Mouse (Mus musculus) intestine, postnatal 0 days (tissue): ENCODE data around the gene Atxn2. TPM values are rescaled to one million over a fixed set of nuclear protein-coding genes. Genes with fewer than 3 reads are reported as not detected.

Experiments used
- ATAC-seq: fragments of 200-750 bp; cut with Nextera tagmentation; 2 replicates; pipeline ENCODE4 v1.8.0; 2017; ENCODE audit warnings: mild to moderate bottlenecking, moderate TSS enrichment, moderate library complexity
- H3K27ac ChIP-seq: fragments of 300-500 bp; sonication (generic); 2 replicates; pipeline ENCODE4 v1.5.1; 2014; ENCODE audit warnings: mild to moderate bottlenecking, low read depth, low read length, moderate library complexity
- H3K27me3 ChIP-seq: fragments of 300-500 bp; sonication (generic); replicated peaks from 2 replicates; pipeline ENCODE4 v1.6.1; 2014; ENCODE audit warnings: low read length, mixed read lengths; ENCODE audit not compliant: control insufficient read depth, insufficient read depth
- H3K36me3 ChIP-seq: fragments of 300-500 bp; sonication (generic); 2 replicates; pipeline ENCODE4 v1.6.1; 2014; ENCODE audit warnings: mild to moderate bottlenecking, moderate library complexity; ENCODE audit not compliant: control insufficient read depth, insufficient read depth
- H3K4me1 ChIP-seq: fragments of 300-500 bp; sonication (generic); replicated peaks from 2 replicates; pipeline ENCODE4 v1.6.1; 2014; ENCODE audit warnings: antibody characterized with exemption, low read length, mixed read lengths; ENCODE audit not compliant: control insufficient read depth, insufficient read depth
- H3K4me2 ChIP-seq: fragments of 300-500 bp; sonication (generic); replicated peaks from 2 replicates; pipeline ENCODE4 v1.6.1; 2014; ENCODE audit warnings: low read depth, mild to moderate bottlenecking, moderate library complexity
- H3K4me3 ChIP-seq: fragments of 300-500 bp; sonication (generic); 2 replicates; pipeline ENCODE4 v1.5.1; 2014; ENCODE audit warnings: low read depth, low read length
- H3K9ac ChIP-seq: fragments of 300-500 bp; sonication (generic); 2 replicates; pipeline ENCODE4 v1.6.1; 2014; ENCODE audit warnings: mild to moderate bottlenecking, low read depth, low read length
- H3K9me3 ChIP-seq: fragments of 300-500 bp; sonication (generic); 2 replicates; pipeline ENCODE4 v1.6.1; 2016; ENCODE audit warnings: mixed run types; ENCODE audit not compliant: control insufficient read depth
- CTCF ChIP-seq: sonication (generic); IDR thresholded peaks from 2 replicates; pipeline ENCODE4 v1.5.1; 2016; ENCODE audit warnings: low read depth, mild to moderate bottlenecking, control low read depth, antibody characterized with exemption, moderate library complexity
- WGBS: fragments of 180-500 bp; shearing (Covaris S2); extraction: QIAGEN DNeasy Blood & Tissue Kit; methylation state at CpG from one replicate; pipeline ENCODE4 v1.1.7; 2014; 5-methylcytosine and 5-hydroxymethylcytosine counted together
- polyA plus RNA-seq: library from polyadenylated mRNA; unstranded; fragments of >200 nt; fragmentation: Nextera tagmentation; extraction: Ambion mirVana; gene quantifications from 2 replicates; pipeline ENCODE4 v1.2.1, GENCODE M21; 2015

Gene Atxn2
- polyA plus RNA-seq, 1 experiment from 2014 or later = 54.3 TPM

- no peak for ATAC-seq
- Histone ChIP-seq H3K27ac (no peak overlapping the region), H3K4me2 (no peak overlapping the region), H3K9ac (no peak overlapping the region), H3K36me3 (peaks cover 29% of the 10 kb centered on the region), H3K4me3 (no peak overlapping the region), H3K4me1 (no peaks in the 10 kb centered on the region), H3K27me3 (no peaks in the 10 kb centered on the region), H3K9me3 (no peaks in the 10 kb centered on the region)
- TF ChIP-seq CTCF = no peak
- 91% methylated on average over 2 of the region's 2 CpGs for WGBS
Measured at GRCm38 (mm10) chr5:121749633-121750032, 38.5 kb downstream of the Atxn2 start.

GRCm38 (mm10) chr5:121757900-121758299 is 46.8 kb downstream of the Atxn2 start:
- peaks cover 22% of the 10 kb centered on the region; the same call in 1 of the 2 replicates for H3K36me3 ChIP-seq
- WGBS = 80% methylated on average over 2 of the region's 2 CpGs

GRCm38 (mm10) chr5:121758341-121758740 is 47.2 kb downstream of the Atxn2 start:
- H3K9me3 ChIP-seq = no peaks in the 10 kb centered on the region
- H3K27ac ChIP-seq = no peak overlapping the region
- no peak overlapping the region for H3K9ac ChIP-seq
- no peak overlapping the region for H3K4me3 ChIP-seq
- no peak for TF ChIP-seq CTCF
- no peak for ATAC-seq
- peaks cover 22% of the 10 kb centered on the region; the same call in 1 of the 2 replicates for H3K36me3 ChIP-seq
- no peaks in the 10 kb centered on the region for H3K4me1 ChIP-seq
- H3K4me2 ChIP-seq = no peak overlapping the region
- H3K27me3 ChIP-seq = no peaks in the 10 kb centered on the region
- 85% methylated on average over 4 of the region's 4 CpGs for WGBS

More at GRCm38 (mm10) chr5:121757900-121758299, 46.8 kb downstream of the Atxn2 start:
- no peak overlapping the region for H3K4me2 ChIP-seq
- H3K9me3 ChIP-seq = no peaks in the 10 kb centered on the region
- H3K27ac ChIP-seq = no peak overlapping the region
- no peaks in the 10 kb centered on the region for H3K27me3 ChIP-seq
- no peaks in the 10 kb centered on the region for H3K4me1 ChIP-seq
- H3K9ac ChIP-seq = no peak overlapping the region
- no peak for TF ChIP-seq CTCF
- H3K4me3 ChIP-seq = no peak overlapping the region
- ATAC-seq = no peak

GRCm38 (mm10) chr5:121759921-121760320 is 48.8 kb downstream of the Atxn2 start:
- no peak overlapping the region for H3K4me3 ChIP-seq
- no peaks in the 10 kb centered on the region for H3K27me3 ChIP-seq
- no peak for ATAC-seq
- 93% methylated on average over 4 of the region's 4 CpGs for WGBS
- H3K9me3 ChIP-seq = no peaks in the 10 kb centered on the region
- no peak overlapping the region for H3K27ac ChIP-seq
- no peak for TF ChIP-seq CTCF
- no peak overlapping the region for H3K4me2 ChIP-seq
- H3K4me1 ChIP-seq = no peaks in the 10 kb centered on the region
- H3K9ac ChIP-seq = no peak overlapping the region
- peaks cover 22% of the 10 kb centered on the region; the same call in 1 of the 2 replicates for H3K36me3 ChIP-seq

- Histone ChIP-seq H3K9ac (no peak overlapping the region), H3K4me3 (no peak overlapping the region), H3K27ac (no peak overlapping the region), H3K4me2 (no peak overlapping the region), H3K4me1 (no peaks in the 10 kb centered on the region), H3K27me3 (no peaks in the 10 kb centered on the region), H3K36me3 (peaks cover 17% of the 10 kb centered on the region; the same call in 1 of the 2 replicates), H3K9me3 (no peaks in the 10 kb centered on the region)
- 69% methylated on average over 7 of the region's 7 CpGs for WGBS
- ATAC-seq = no peak
- TF ChIP-seq CTCF = no peak
Measured at GRCm38 (mm10) chr5:121761459-121761858, 50.3 kb downstream of the Atxn2 start.

GRCm38 (mm10) chr5:121762949-121763348 is 51.8 kb downstream of the Atxn2 start:
- Histone ChIP-seq H3K27me3 (no peaks in the 10 kb centered on the region), H3K9me3 (no peaks in the 10 kb centered on the region), H3K9ac (no peak overlapping the region), H3K27ac (no peak overlapping the region), H3K36me3 (peaks cover 9% of the 10 kb centered on the region; the same call in 1 of the 2 replicates), H3K4me1 (no peaks in the 10 kb centered on the region), H3K4me3 (no peak overlapping the region), H3K4me2 (no peak overlapping the region)
- no peak for TF ChIP-seq CTCF
- 71% methylated on average over 6 of the region's 6 CpGs for WGBS
- ATAC-seq = no peak

GRCm38 (mm10) chr5:121765020-121765419 is 53.9 kb downstream of the Atxn2 start:
- H3K27me3 ChIP-seq = no peaks in the 10 kb centered on the region
- no peak overlapping the region for H3K4me3 ChIP-seq
- no peak for TF ChIP-seq CTCF
- peaks cover 5% of the 10 kb centered on the region; the same call in 1 of the 2 replicates for H3K36me3 ChIP-seq
- no peak overlapping the region for H3K27ac ChIP-seq
- H3K9me3 ChIP-seq = no peaks in the 10 kb centered on the region
- ATAC-seq = no peak
- 89% methylated on average over 2 of the region's 2 CpGs for WGBS
- H3K9ac ChIP-seq = no peak overlapping the region
- H3K4me2 ChIP-seq = no peak overlapping the region
- no peaks in the 10 kb centered on the region for H3K4me1 ChIP-seq
